Mouse (Mus musculus) liver, embryonic 14.5 days (tissue): ENCODE data around the gene Cct8l1.

Source experiments
- CTCF ChIP-seq: IDR thresholded peaks from 2 replicates; pipeline ENCODE4 v1.5.1; 2016; ENCODE audit warnings: antibody characterized with exemption, low read depth, control low read depth
- EP300 ChIP-seq: IDR thresholded peaks from 2 replicates; pipeline ENCODE4 v1.6.1; 2016; ENCODE audit warnings: antibody characterized with exemption, low read depth

- TF ChIP-seq CTCF, result no peak
- TF ChIP-seq EP300, result no peak
Observed at GRCm38 (mm10) chr5:25498346-25498820, 17.5 kb upstream of the Cct8l1 start, which contains the start of gene Kmt2c.
